Mouse (Mus musculus): ENCODE data around the gene Zfp853.

- no peak for TF ChIP-seq CTCF (IDR thresholded peaks at IDR 0.05; ENCODE audit: low read depth, low read length)
- no peak for TF ChIP-seq POLR2A (IDR thresholded peaks at IDR 0.05; ENCODE audit: insufficient read depth, low read length)
Observed at GRCm38 (mm10) chr5:143252039-143252438, 41.4 kb downstream of the Zfp853 start.

Data from ES-Bruce4 (cell line).